Comparison of ENCODE assay signal across 8 mouse cellular contexts in genomic region chr10:21994431-21994914, GRCm38 (mm10).
A peak's percentile ranks its signal among the peaks of the same experiment; 100 is the strongest.
DNase-seq lines count a peak whose midpoint lies in the region; ATAC-seq lines count a peak whose summit lies in the region.

No protein-coding gene starts in this region.

- H3K9ac ChIP-seq in heart, embryonic 14.5 days (ENCODE audit: low read length), result peak overlapping the region; percentile 82
- peak overlapping the region; percentile 69 for H3K9ac ChIP-seq in liver, embryonic 12.5 days

- ATAC-seq in heart, embryonic 14.5 days (ENCODE audit: insufficient number of reproducible peaks, insufficient read depth, low FRiP score, low read depth), result peak; percentile 94
- peak; percentile 96 for ATAC-seq in liver, embryonic 12.5 days

- H3K27ac ChIP-seq in heart, embryonic 14.5 days (replicated peaks in 1 of 2; ENCODE audit: control insufficient read depth in 1 of 2, insufficient read depth in 1 of 2, low read depth in 2 of 2, low read length in 2 of 2), result peak overlapping the region; percentile 91 to 95
- H3K27ac ChIP-seq in liver, embryonic 12.5 days, result peak overlapping the region; percentile 73

- DNase-seq in CD8-positive naive resting alpha-beta T cell, adult 2 months (ENCODE audit: low read depth in 2 of 2, low spot score in 2 of 2), result peak; percentile 93 to 96
- DNase-seq in c-Kit-negative CD71-positive TER-119-positive erythroid progenitor cells, embryonic 14.5 days (ENCODE audit: low read depth, low spot score), result peak; percentile 70
- DNase-seq in fibroblast of lung, adult 2 months (ENCODE audit: low read depth), result peak; percentile 83
- peak; percentile 98 for DNase-seq in kidney, postnatal 14 days
- DNase-seq in naive thymus-derived CD4-positive, alpha-beta T cell, adult 2 months (ENCODE audit: low read depth), result peak; percentile 96
- peak; percentile 96 for DNase-seq in splenic B cell, adult 2 months (ENCODE audit: low read depth, low spot score)

- H3K4me2 ChIP-seq in heart, embryonic 14.5 days (ENCODE audit: low read length), result peak overlapping the region; percentile 95
- peak overlapping the region; percentile 98 for H3K4me2 ChIP-seq in liver, embryonic 12.5 days

- no peaks in the 10 kb centered on the region for H3K9me3 ChIP-seq in heart, embryonic 14.5 days (ENCODE audit: control insufficient read depth, low read length)
- H3K9me3 ChIP-seq in liver, embryonic 12.5 days (replicated peaks), result no peaks in the 10 kb centered on the region

- WGBS in heart, embryonic 14.5 days, result under 1% methylated on average over 37 of the region's 40 CpGs
- under 1% methylated on average over 40 of the region's 40 CpGs for WGBS in liver, embryonic 12.5 days (ENCODE audit: insufficient replicate concordance)

- peaks cover 7 to 12% of the 10 kb centered on the region in 2 experiments; a peak in 2 of 4 replicates for H3K4me1 ChIP-seq in heart, embryonic 14.5 days (ENCODE audit: control insufficient read depth in 2 of 2, insufficient read depth in 2 of 2, low read length in 2 of 2)
- H3K4me1 ChIP-seq in liver, embryonic 12.5 days, result peaks cover 33% of the 10 kb centered on the region

- peak overlapping the region; percentile 71 to 95 for H3K4me3 ChIP-seq in heart, embryonic 14.5 days (ENCODE audit: control insufficient read depth in 1 of 2, insufficient read depth in 1 of 2, low read depth in 1 of 2, low read length in 2 of 2)
- H3K4me3 ChIP-seq in liver, embryonic 12.5 days, result peak overlapping the region; percentile 68

- peaks cover 26% of the 10 kb centered on the region for H3K36me3 ChIP-seq in heart, embryonic 14.5 days (ENCODE audit: control insufficient read depth, insufficient read depth, low read length)
- peaks cover 31% of the 10 kb centered on the region for H3K36me3 ChIP-seq in liver, embryonic 12.5 days
- H3K36me3 ChIP-seq in splenic B cell, adult 2 months (ENCODE audit: control insufficient read depth, insufficient read depth, low read length, poor library complexity, severe bottlenecking), result peaks cover 5% of the 10 kb centered on the region

- H3K27me3 ChIP-seq in heart, embryonic 14.5 days (ENCODE audit: control insufficient read depth, insufficient read depth, low read length), result no peaks in the 10 kb centered on the region
- peaks cover 37% of the 10 kb centered on the region for H3K27me3 ChIP-seq in liver, embryonic 12.5 days (replicated peaks)
- H3K27me3 ChIP-seq in splenic B cell, adult 2 months (ENCODE audit: control insufficient read depth, insufficient read depth, low read length, poor library complexity, severe bottlenecking), result no peaks in the 10 kb centered on the region

Comparison
In these comparisons a context has a peak if more than half of its experiments do, and no peak if none do; other contexts are left out.
1. Peak in every context shown above with its lines: DNase-seq, ATAC-seq, H3K4me3 ChIP-seq and H3K27ac ChIP-seq.